Mouse (Mus musculus): Measurements from ENCODE around the gene Ly9.
A peak's percentile ranks its signal among the peaks of the same experiment; 100 is the strongest.

Gene Ly9

GRCm38 (mm10) chr1:171584584-171584983, 22.6 kb downstream of the Ly9 start:
- DNase-seq (ENCODE audit: low read depth, low spot score), result no peak

- no peak for DNase-seq (ENCODE audit: low read depth, low spot score)
These were observed 30.0 kb downstream of the Ly9 start for GRCm38 (mm10) chr1:171577168-171577567.

- DNase-seq (ENCODE audit: low read depth, low spot score), result no peak
These were observed 38.8 kb downstream of the Ly9 start for GRCm38 (mm10) chr1:171568436-171568835.

GRCm38 (mm10) chr1:171566777-171567176, 40.4 kb downstream of the Ly9 start:
- peak; percentile 85 for DNase-seq (ENCODE audit: low read depth, low spot score)

- no peak for DNase-seq (ENCODE audit: low read depth, low spot score)
These were observed 41.3 kb downstream of the Ly9 start for GRCm38 (mm10) chr1:171565888-171566287.

GRCm38 (mm10) chr1:171564247-171564646, 43.0 kb downstream of the Ly9 start:
- peak; percentile 93 for DNase-seq (ENCODE audit: low read depth, low spot score)

GRCm38 (mm10) chr1:171563042-171563441, 44.2 kb downstream of the Ly9 start:
- no peak for DNase-seq (ENCODE audit: low read depth, low spot score)

- peak; percentile 55 for DNase-seq (ENCODE audit: low read depth, low spot score)
These were observed 45.5 kb downstream of the Ly9 start for GRCm38 (mm10) chr1:171561639-171562225.

- no peak for DNase-seq (ENCODE audit: low read depth, low spot score)
These were observed 46.0 kb downstream of the Ly9 start for GRCm38 (mm10) chr1:171561200-171561599.

- no peak for DNase-seq (ENCODE audit: low read depth, low spot score)
These were observed 46.9 kb downstream of the Ly9 start for GRCm38 (mm10) chr1:171560262-171560661.

- no peak for DNase-seq (ENCODE audit: low read depth, low spot score)
These were observed 48.3 kb downstream of the Ly9 start, which contains the start of gene Cd244a for GRCm38 (mm10) chr1:171558898-171559297. Gene Cd244a, plus strand, starts transcription at chr1:171559193.

GRCm38 (mm10) chr1:171558407-171558806, 48.8 kb downstream of the Ly9 start:
- DNase-seq (ENCODE audit: low read depth, low spot score), result peak; percentile 63

- no peak for DNase-seq (ENCODE audit: low read depth, low spot score)
These were observed 50.8 kb downstream of the Ly9 start for GRCm38 (mm10) chr1:171556366-171556765.

- DNase-seq (ENCODE audit: low read depth, low spot score), result peak; percentile 50
These were observed 53.6 kb downstream of the Ly9 start for GRCm38 (mm10) chr1:171553359-171554341.

GRCm38 (mm10) chr1:171552230-171552629, 55.0 kb downstream of the Ly9 start:
- no peak for DNase-seq (ENCODE audit: low read depth, low spot score)

GRCm38 (mm10) chr1:171551326-171551725, 55.9 kb downstream of the Ly9 start:
- no peak for DNase-seq (ENCODE audit: low read depth, low spot score)

GRCm38 (mm10) chr1:171540694-171541093, 66.5 kb downstream of the Ly9 start:
- no peak for DNase-seq (ENCODE audit: low read depth, low spot score)

All from ZHBTc4 (cell line).